Mouse (Mus musculus): ENCODE data around the gene Bicdl2. TPM values are rescaled to one million over a fixed set of nuclear protein-coding genes. Genes with fewer than 3 reads are reported as not detected.
A peak's percentile ranks its signal among the peaks of the same experiment; 100 is the strongest.

Bicdl2 gene
- total RNA-seq, 2 experiments from 2014 or later = not detected

- DNase-seq (ENCODE audit: low spot score in 2 of 2) = no peak
Measured at GRCm38 (mm10) chr17:23705525-23706104, 45.3 kb downstream of the Bicdl2 start.

DNA sequence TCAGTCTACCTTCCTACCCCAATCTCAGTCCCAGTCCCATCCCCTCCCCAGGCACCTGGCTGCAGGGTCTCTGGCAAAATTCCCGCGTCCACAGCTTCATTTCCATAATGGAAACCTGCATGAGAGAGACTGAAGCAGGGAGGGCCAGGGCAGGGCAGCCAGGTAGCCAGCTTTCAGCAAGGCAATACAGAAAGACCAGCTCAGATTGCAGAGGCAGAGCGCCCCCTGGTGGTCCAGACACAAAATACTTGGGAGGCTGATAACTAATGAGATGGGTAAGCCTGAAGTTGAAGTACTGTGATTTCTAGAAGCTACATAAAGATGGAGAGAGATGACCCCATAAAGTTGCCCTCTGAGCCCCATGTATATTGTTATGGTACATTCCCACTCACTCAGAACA, 45.9 kb downstream of the Bicdl2 start:
- DNase-seq (ENCODE audit: low spot score in 2 of 2) = peak; percentile 73 to 80

DNA sequence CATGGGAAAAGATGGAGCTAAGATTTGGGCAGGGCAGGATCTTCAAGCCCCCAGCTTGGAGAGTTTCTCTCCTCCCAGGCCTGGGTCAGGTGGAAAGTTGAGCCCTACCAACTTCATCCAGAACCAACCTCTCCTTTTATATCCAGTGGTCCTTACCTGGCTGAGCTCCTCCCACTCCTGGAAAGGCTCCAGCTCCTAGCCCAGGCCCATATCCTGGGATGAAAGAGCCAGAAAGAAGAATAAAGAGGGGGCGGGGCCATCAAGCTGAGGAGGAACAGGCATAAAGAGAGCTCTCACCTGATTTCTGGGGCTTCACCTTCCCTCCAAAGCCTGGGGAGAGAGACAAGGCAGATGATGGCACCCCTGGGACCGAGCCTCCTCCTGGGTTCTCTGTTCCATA, 56.7 kb downstream of the Bicdl2 start:
- no peak for DNase-seq (ENCODE audit: low spot score in 2 of 2)

Other genes with a start within 250 kb of the Bicdl2 start
- gene Vmn2r117, start 180.8 kb upstream of the Bicdl2 start, total RNA-seq (2021) = not detected
- 1 to 10 TPM; 6.8 to 7.1 TPM for gene Zfp213, start 96.3 kb upstream of the Bicdl2 start, total RNA-seq (2021)
- gene Zfp13, start 61.0 kb upstream of the Bicdl2 start, total RNA-seq (2021) = 10 to 100 TPM; 27.5 to 29.7 TPM
- gene Zscan10, start 59.6 kb upstream of the Bicdl2 start, total RNA-seq (2021) = not detected
- under 1 TPM; 0.14 TPM for gene Mmp25, start 15.2 kb upstream of the Bicdl2 start, total RNA-seq (2021)
- 100 to 1,000 TPM; 126 to 130 TPM for gene Hcfc1r1, start 13.1 kb downstream of the Bicdl2 start, total RNA-seq (2021)
- 1 to 10 TPM; 5.3 to 6.8 TPM for gene Thoc6, start 13.4 kb downstream of the Bicdl2 start, total RNA-seq (2021)
- 10 to 100 TPM; 10.2 to 12.7 TPM for gene Tnfrsf12a, start 17.0 kb downstream of the Bicdl2 start, total RNA-seq (2021)
- not detected for gene Cldn6, start 18.7 kb downstream of the Bicdl2 start, total RNA-seq (2021)
- gene Cldn9, start 23.5 kb downstream of the Bicdl2 start, total RNA-seq (2021) = under 1 TPM; 0.23 to 0.26 TPM
- under 1 TPM; 0.16 to 0.19 TPM for gene 1520401A03Rik, start 62.3 kb downstream of the Bicdl2 start, total RNA-seq (2021)
- 1 to 10 TPM; 5.3 to 5.4 TPM for gene Pkmyt1, start 65.8 kb downstream of the Bicdl2 start, total RNA-seq (2021)
- gene Paqr4, start 80.4 kb downstream of the Bicdl2 start, total RNA-seq (2021) = 10 to 100 TPM; 54.6 to 63.9 TPM
- under 1 TPM; 0.60 to 0.82 TPM for gene Kremen2, start 85.3 kb downstream of the Bicdl2 start, total RNA-seq (2021)
- 100 to 1,000 TPM; 459 to 507 TPM for gene Flywch1, start 111.1 kb downstream of the Bicdl2 start, total RNA-seq (2021)
- 10 to 100 TPM; 11.7 to 14.2 TPM for gene Flywch2, start 125.6 kb downstream of the Bicdl2 start, total RNA-seq (2021)
- gene Srrm2, start 130.0 kb downstream of the Bicdl2 start, total RNA-seq (2021) = 100 to 1,000 TPM; 548 to 585 TPM
- gene Elob, start 168.6 kb downstream of the Bicdl2 start, total RNA-seq (2021) = 100 to 1,000 TPM; 359 to 364 TPM
- not detected for gene Prss33, start 175.6 kb downstream of the Bicdl2 start, total RNA-seq (2021)
- gene Prss32, start 183.3 kb downstream of the Bicdl2 start, total RNA-seq (2021) = not detected
- 1 to 10 TPM; 1.6 to 2.1 TPM for gene Prss41, start 183.7 kb downstream of the Bicdl2 start, total RNA-seq (2021)
- not detected for gene Prss21, start 207.6 kb downstream of the Bicdl2 start, total RNA-seq (2021)
- gene Dcpp1, start 220.4 kb downstream of the Bicdl2 start, total RNA-seq (2021) = not detected
- not detected for gene Dcpp2, start 220.4 kb downstream of the Bicdl2 start, total RNA-seq (2021)

All from left cerebral cortex, adult 18-20 months (tissue).